Mouse (Mus musculus): ENCODE measurements around the gene Mamdc2.
A peak's percentile ranks its signal among the peaks of the same experiment; 100 is the strongest.

Mamdc2 gene

DNA sequence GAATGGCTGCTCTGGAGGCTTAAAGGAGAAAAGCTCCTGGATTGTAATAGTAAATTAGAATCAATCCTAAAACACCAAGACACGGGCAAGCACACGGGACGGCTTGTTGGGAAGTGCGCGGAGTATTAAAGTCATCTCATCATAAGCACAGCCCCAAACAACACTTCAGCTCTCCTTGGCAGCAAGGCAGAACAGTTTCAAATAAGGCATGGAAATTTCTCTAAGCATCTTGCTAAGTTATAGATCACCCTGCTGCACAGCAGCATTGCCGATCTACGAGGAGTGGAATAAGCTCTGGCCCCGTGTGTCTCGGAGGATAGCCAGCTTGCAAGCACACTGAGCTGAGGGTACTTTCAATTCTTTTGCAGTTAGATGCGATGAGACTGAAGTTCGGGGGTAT is 13.8 kb downstream of the Mamdc2 start:
- DNase-seq (ENCODE audit: low spot score), result no peak

DNA sequence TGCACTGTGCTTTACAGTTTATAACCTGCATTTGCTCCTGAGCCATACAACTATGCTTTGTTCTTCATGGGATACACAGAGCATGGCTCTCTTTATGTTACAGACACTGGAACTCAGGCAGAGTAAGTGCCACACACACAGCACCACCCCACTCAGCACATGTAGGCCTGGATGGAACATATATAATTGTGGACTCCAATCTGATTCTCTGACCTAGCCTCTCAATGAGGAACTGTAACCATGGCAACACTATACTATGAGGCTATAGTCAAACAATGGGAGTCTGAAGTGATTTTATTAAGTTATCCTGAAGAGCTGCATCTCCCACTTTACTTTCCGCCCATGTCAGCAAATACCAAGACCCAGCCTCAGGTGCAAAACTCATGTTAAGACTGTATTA is 30.6 kb downstream of the Mamdc2 start:
- no peak for DNase-seq (ENCODE audit: low spot score)

- no peak for DNase-seq (ENCODE audit: low spot score)
These were observed 37.4 kb downstream of the Mamdc2 start for GRCm38 (mm10) chr19:23410800-23411199.

GRCm38 (mm10) chr19:23410328-23410727 is 37.9 kb downstream of the Mamdc2 start:
- DNase-seq (ENCODE audit: low spot score), result no peak

- no peak for DNase-seq (ENCODE audit: low spot score)
These were observed 46.6 kb downstream of the Mamdc2 start for GRCm38 (mm10) chr19:23401469-23402135.

DNA sequence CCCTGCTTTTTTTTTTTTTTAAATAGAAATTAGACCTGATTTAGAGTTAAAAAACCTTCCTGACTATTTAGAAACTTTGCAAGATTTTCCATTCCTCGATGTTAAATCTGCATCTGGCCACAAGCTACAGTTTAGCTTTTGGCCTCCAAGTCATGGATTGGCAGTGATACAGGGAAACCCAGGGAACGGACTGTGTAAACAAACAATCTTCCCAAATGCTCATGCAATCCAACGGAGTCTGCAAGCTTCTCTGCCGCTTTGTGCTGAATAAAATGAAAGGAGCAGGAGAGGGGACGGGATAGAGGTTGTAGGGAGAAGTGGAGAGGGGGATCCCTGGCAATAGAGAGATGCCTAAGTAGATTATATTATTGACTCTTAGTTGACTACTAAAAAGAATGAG is 47.8 kb downstream of the Mamdc2 start:
- no peak for DNase-seq (ENCODE audit: low spot score)

DNA sequence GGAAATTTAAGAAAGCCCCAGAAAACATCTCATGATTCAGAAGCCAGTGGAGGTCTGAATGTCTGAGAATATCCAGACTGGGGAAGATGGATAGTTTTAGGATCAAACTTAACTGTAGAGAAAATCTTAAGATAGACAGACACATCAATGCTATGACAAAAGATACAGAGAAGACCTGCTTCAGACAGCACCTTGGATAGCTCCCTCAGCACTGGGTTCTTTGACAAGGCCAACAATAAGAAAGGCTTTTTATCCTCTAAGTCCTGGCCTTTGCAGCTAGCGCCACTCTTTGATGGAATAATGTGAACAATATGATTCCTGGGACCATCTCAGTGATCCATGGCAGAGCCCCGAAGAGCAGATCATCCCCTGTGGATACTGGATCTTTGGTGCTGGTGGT is 52.3 kb downstream of the Mamdc2 start:
- no peak for DNase-seq (ENCODE audit: low spot score)

- DNase-seq (ENCODE audit: low spot score), result no peak
These were observed 53.6 kb downstream of the Mamdc2 start for GRCm38 (mm10) chr19:23394597-23394996.

DNA sequence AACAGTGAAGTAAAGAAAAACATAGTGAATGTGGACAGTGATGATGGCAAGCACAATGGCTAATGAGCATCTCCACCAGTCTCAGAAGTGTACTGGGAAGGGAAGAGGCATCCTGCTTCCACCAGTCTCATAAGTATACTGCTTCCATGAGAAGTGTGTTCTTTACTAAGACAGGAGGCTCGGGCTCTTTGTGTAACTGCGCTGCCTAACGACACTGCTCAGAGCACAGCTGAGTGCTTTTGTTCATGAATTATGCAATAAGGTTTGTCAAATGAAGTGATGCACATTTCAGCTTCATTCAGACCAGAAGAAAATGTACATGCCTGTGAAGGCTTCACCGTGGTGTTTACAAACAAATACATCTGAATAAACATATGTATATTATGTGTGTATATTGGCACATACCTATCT is 59.4 kb downstream of the Mamdc2 start:
- DNase-seq (ENCODE audit: low spot score), result no peak

GRCm38 (mm10) chr19:23388083-23388861 is 60.0 kb downstream of the Mamdc2 start:
- no peak for DNase-seq (ENCODE audit: low spot score)

DNA sequence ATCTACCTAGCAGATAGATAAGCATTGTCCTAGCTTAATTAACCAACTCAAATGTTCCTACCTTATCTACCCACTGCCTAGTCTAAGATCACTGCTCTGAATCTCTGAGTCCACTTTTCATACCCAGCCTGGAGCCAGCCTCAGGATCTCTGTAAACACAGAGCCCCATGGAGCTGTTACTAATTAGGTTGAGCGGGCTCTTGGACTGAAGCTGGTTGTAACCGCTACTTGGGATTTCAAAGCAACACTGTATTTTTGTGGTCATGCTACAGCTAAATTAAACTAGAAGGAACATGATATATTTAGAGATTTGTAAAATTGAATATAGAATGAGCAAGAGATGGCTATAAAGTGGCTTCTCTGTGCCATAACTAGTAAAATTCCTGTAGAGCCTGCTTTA is 65.8 kb downstream of the Mamdc2 start:
- DNase-seq (ENCODE audit: low spot score), result no peak

DNA sequence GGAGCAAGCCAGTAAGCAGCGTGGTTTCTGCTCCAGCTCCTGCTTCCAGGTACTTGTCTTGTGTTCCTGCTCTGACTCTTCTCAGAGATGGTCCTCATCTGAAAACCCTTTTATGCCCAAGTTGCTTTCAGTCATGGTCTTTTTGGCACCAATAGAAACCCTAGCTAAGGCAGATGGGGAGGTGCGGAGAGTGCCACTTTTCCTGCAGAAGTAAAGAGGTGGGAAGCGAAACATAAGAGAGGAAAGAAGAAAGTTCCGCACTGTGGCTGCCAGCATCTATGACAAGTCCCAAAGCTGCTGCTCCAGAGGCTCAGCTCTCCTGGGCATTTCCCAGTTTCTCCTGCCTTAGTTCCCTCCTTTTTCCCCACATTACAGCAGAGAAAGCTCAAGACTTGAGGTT is 67.3 kb downstream of the Mamdc2 start:
- DNase-seq (ENCODE audit: low spot score), result no peak

DNA sequence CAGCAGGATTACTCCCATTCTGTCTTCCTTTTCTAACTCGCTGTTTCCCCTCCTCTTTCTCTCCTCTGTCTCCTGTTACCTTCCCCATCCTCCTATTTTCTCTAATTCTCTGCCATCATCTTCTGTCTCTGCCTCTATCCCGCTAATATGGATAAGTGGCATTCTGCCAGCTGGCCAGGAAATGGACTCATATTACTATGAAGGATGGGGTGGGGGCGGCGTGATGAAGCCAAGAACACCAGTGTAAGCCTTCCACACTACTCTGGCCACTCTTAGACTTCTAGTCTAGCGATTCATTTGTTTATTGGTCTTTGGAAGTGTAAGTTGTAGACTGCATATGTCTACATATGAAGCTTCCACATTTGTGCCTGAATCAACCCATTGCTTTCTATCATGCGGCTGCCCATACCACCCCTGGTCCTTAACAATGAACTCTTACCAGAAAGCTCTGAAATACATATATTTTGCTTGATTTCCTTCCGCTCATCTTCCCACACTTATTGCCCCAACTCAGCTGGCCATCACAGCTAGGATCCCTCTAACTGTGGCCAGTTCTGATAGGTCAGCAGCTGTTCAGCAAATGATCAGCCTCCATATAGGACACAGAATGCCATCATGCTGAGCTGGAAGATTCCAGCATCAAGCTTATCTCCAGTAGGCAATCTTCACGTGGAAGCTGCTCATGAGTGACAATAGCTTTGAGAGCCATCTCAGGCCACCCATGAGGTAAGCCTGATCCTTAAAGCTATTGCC is 68.3 kb downstream of the Mamdc2 start:
- no peak for DNase-seq (ENCODE audit: low spot score)

GRCm38 (mm10) chr19:23376536-23377201 is 71.6 kb downstream of the Mamdc2 start:
- DNase-seq (ENCODE audit: low spot score), result no peak

- no peak for DNase-seq (ENCODE audit: low spot score)
These were observed 73.1 kb downstream of the Mamdc2 start for GRCm38 (mm10) chr19:23374941-23375656.

DNA sequence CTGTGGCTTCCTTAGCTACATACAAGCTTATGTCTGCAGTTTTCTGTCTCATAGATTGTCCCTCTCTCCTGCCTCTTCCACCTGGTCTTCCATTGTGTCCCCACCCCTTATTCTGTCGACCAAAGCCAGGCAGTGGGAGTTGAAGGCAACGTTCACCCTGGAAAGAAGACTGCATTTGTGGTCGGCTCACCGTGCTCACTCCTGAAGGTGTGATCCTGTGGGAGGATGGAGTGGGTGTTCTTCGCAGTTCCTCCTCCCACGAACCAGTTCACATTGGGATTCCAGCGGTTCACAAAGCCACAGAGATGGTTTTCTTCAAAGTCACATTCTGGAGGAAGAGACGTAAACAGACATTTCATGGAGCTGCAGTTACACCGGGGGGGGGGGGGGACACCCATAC is 74.5 kb downstream of the Mamdc2 start:
- no peak for DNase-seq (ENCODE audit: low spot score)

- DNase-seq (ENCODE audit: low spot score), result peak; percentile 43
These were observed 75.0 kb downstream of the Mamdc2 start for GRCm38 (mm10) chr19:23373287-23373686.

GRCm38 (mm10) chr19:23369275-23369674 is 79.0 kb downstream of the Mamdc2 start:
- DNase-seq (ENCODE audit: low spot score), result no peak

GRCm38 (mm10) chr19:23362006-23362405 is 86.2 kb downstream of the Mamdc2 start:
- DNase-seq (ENCODE audit: low spot score), result no peak

DNA sequence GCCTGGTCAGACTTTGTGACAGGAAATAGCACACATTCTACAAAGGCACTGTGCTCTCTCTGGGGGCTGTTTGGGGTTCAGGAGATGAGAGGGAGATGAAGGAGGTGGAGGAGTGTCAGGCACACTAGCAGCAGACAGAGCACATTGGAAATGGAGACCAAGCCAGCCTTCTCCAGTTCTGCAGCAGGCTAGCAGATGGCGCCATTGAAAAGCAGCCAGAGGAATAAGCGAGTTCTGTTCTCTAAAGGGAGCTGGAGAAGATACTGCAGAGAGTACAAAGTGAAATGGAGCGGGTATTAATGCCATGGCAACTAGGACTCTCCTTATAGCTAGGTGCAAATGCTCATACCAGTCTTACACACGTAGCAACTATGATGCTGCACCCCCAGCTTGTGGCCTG is 87.1 kb downstream of the Mamdc2 start:
- peak; percentile 48 for DNase-seq (ENCODE audit: low spot score)

GRCm38 (mm10) chr19:23360536-23360935 is 87.7 kb downstream of the Mamdc2 start:
- no peak for DNase-seq (ENCODE audit: low spot score)

DNA sequence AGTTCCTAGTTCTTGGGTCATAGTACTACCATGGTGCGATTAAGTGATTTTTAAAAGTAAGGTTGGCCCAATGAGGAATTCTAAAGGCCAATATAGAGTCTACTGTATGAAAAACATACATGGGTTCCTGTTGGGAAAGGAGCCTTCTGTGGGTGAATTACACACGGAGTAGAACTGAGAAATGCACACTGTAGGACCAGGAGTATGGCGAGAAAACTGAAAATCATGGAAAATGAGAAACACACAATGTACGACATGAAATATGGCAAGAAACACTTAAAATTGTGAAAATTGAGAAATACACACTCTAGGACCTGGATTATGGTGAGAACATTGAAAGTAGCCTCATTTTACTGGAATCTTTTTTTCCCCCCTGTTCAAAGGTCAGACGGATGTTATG is 91.0 kb downstream of the Mamdc2 start:
- no peak for DNase-seq (ENCODE audit: low spot score)
